Mouse (Mus musculus) heart, embryonic 13.5 days (tissue): ENCODE measurements around the gene Gm13278. TPM values are rescaled to one million over a fixed set of nuclear protein-coding genes. Genes with fewer than 3 reads are reported as not detected.
"Not testable (repeated sequence)": the region's sequence is repeated elsewhere in the genome, so short reads cannot be mapped to it uniquely, and the experiment has no call there.

ENCODE experiments used
- ATAC-seq: fragments of 200-750 bp; cut with Nextera tagmentation; 2 replicates; pipeline ENCODE4 v1.8.0; 2017; ENCODE audit warnings: moderate TSS enrichment; ENCODE audit not compliant: insufficient number of reproducible peaks, low FRiP score, low TSS enrichment; ENCODE audit errors: extremely low read depth
- H3K27ac ChIP-seq: fragments of 300-500 bp; sonication (generic); replicated peaks from 2 replicates; pipeline ENCODE4 v1.5.1; 2015; ENCODE audit warnings: moderate library complexity, mild to moderate bottlenecking, inconsistent platforms
- H3K27me3 ChIP-seq: fragments of 300-500 bp; sonication (generic); replicated peaks from 2 replicates; pipeline ENCODE4 v1.6.1; 2015; ENCODE audit warnings: mild to moderate bottlenecking, inconsistent platforms
- H3K36me3 ChIP-seq: fragments of 300-500 bp; sonication (generic); 2 replicates; pipeline ENCODE4 v1.6.1; 2015; ENCODE audit warnings: mild to moderate bottlenecking, inconsistent platforms
- H3K4me1 ChIP-seq: fragments of 300-500 bp; sonication (generic); 2 replicates; pipeline ENCODE4 v1.6.1; 2015; ENCODE audit warnings: inconsistent platforms
- H3K4me2 ChIP-seq: fragments of 300-500 bp; sonication (generic); 2 replicates; pipeline ENCODE4 v1.6.1; 2015; ENCODE audit warnings: inconsistent platforms, mild to moderate bottlenecking, moderate library complexity
- H3K4me3 ChIP-seq: fragments of 300-500 bp; sonication (generic); 2 replicates; pipeline ENCODE4 v1.5.1; 2015; ENCODE audit warnings: moderate library complexity, mild to moderate bottlenecking, inconsistent platforms
- H3K9ac ChIP-seq: fragments of 300-500 bp; sonication (generic); 2 replicates; pipeline ENCODE4 v1.6.1; 2015; ENCODE audit warnings: inconsistent platforms, mild to moderate bottlenecking, moderate library complexity
- H3K9me3 ChIP-seq: fragments of 300-500 bp; sonication (generic); 2 replicates; pipeline ENCODE4 v1.6.1; 2016; ENCODE audit warnings: inconsistent platforms
- WGBS: fragments of 180-500 bp; shearing (Covaris S2); methylation state at CpG from one replicate; pipeline ENCODE4 v1.1.7; 2015; ENCODE audit warnings: mixed read lengths; 5-methylcytosine and 5-hydroxymethylcytosine counted together
- polyA plus RNA-seq: library from polyadenylated mRNA; unstranded; fragments of >200 nt; fragmentation: Nextera tagmentation; extraction: Ambion mirVana; gene quantifications from 2 replicates; pipeline ENCODE4 v1.2.1, GENCODE M21; 2015

Gene Gm13278
- polyA plus RNA-seq, 1 experiment from 2014 or later, result not detected

DNA sequence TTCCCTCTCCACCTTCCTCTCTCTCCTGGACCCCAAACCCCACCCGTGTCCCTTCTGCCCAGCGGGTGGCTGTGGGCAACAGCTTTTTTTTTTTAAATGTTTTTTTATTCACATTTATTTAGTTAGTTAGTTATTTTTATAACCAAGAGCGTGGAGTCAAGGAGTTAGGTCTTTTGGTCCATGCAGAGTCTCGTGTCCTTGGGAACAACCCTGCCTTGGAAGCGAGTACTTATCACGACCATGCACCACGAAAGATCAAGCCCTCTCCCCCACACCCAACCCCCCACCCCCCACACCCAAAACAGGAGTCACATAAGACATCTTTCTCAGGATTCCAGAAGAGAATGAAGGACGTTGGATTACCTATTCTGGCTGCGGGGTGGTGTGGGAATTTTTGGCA is 29.0 kb upstream of the Gm13278 start:
- 47% methylated on average over 9 of the region's 9 CpGs for WGBS
- H3K9ac ChIP-seq, H3K9me3 ChIP-seq, H3K27me3 ChIP-seq, H3K4me3 ChIP-seq, H3K27ac ChIP-seq, ATAC-seq, H3K36me3 ChIP-seq, H3K4me1 ChIP-seq: not testable (repeated sequence)
- peak overlapping the region; percentile 60 for H3K4me2 ChIP-seq

DNA sequence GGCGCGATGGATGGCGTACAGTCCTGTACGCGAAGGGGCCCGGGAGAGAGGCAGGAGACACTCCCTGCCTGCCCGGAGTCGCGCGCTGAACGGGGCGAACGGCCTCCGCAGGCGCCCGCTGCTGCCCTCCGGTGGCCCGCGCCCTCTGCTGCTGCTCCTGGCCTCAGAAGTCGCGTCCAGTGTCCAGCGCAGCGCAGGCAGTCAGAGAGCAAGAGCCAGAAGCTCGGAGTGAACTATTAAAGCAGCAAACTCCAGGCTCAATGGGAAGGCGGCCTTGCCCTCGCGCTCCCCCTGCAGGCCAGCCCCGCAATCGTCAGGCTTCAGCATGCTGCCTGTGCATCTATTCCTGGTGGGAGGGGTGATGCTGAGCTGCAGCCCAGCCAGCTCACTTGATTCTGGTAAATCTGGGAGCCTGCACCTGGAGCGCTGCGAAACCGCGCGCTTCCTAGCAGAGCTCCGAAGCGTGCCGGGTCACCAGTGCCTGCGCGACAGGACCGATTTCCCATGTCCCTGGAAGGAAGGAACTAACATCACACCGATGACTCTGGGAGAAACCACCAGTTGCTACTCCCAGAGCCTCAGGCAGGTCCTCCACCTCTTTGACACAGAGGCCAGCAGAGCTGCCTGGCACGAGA is 27.8 kb upstream of the Gm13278 start:
- not testable (repeated sequence) for ATAC-seq, H3K9me3 ChIP-seq, H3K27me3 ChIP-seq, H3K4me1 ChIP-seq, H3K36me3 ChIP-seq
- WGBS, result 5% methylated on average over 25 of the region's 42 CpGs
- Histone ChIP-seq H3K27ac (peak overlapping the region; percentile 56), H3K9ac (peak overlapping the region; percentile 62), H3K4me3 (peak overlapping the region; percentile 42), H3K4me2 (peak overlapping the region; percentile 57)

GRCm38 (mm10) chr4:88773534-88773933 is 17.8 kb upstream of the Gm13278 start, which contains the start of gene Gm13290:
Gene Gm13290, plus strand, starts transcription at chr4:88773834.
- not testable (repeated sequence) for H3K27ac ChIP-seq, H3K36me3 ChIP-seq, H3K4me3 ChIP-seq, ATAC-seq, H3K27me3 ChIP-seq, H3K4me2 ChIP-seq, H3K9me3 ChIP-seq, H3K9ac ChIP-seq, H3K4me1 ChIP-seq
- no CpG with 5 or more reads among the region's 32 CpGs for WGBS

- H3K36me3 ChIP-seq, H3K4me3 ChIP-seq, ATAC-seq, H3K4me2 ChIP-seq, H3K4me1 ChIP-seq, H3K27ac ChIP-seq, H3K9me3 ChIP-seq, H3K27me3 ChIP-seq, H3K9ac ChIP-seq: not testable (repeated sequence)
- no CpG with 5 or more reads among the region's 29 CpGs for WGBS
Measured at GRCm38 (mm10) chr4:88776622-88777021, 14.7 kb upstream of the Gm13278 start, which contains the start of gene Gm13289. Gene Gm13289, plus strand, starts transcription at chr4:88776922.

DNA sequence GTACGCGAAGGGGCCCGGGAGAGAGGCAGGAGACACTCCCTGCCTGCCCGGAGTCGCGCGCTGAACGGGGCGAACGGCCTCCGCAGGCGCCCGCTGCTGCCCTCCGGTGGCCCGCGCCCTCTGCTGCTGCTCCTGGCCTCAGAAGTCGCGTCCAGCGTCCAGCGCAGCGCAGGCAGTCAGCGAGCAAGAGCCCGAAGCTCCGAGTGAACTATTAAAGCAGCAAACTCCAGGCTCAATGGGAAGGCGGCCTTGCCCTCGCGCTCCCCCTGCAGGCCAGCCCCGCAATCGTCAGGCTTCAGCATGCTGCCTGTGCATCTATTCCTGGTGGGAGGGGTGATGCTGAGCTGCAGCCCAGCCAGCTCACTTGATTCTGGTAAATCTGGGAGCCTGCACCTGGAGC is 11.8 kb upstream of the Gm13278 start, which contains the start of gene Gm13272:
Gene Gm13272, plus strand, starts transcription at position 301 of the 400 bp plus-strand sequence.
- H3K9ac ChIP-seq, H3K27me3 ChIP-seq, H3K4me1 ChIP-seq, H3K4me2 ChIP-seq, ATAC-seq, H3K27ac ChIP-seq, H3K36me3 ChIP-seq, H3K9me3 ChIP-seq, H3K4me3 ChIP-seq: not testable (repeated sequence)
- WGBS, result no CpG with 5 or more reads among the region's 29 CpGs

DNA sequence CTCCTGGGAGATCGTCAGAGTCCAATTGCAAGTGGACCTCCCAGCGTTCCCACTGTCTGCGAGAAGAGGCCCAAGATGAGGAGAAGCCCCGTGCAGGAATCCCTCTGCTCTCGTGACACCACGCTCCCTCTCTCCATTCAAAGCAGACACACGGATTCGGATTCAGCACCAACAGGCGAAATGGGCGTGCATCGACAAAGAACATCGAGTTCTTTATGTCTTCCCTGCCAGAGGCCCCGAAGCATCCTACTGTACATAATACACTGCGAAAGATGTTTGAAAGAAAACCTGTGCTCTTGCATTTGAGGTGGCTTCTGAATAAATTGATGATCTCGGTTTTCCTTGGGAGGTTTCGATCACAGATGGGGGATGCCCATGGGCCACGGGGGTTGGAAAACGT is 11.0 kb upstream of the Gm13278 start:
- not testable (repeated sequence) for H3K27ac ChIP-seq, H3K27me3 ChIP-seq, H3K4me1 ChIP-seq, H3K9ac ChIP-seq, H3K9me3 ChIP-seq, H3K4me2 ChIP-seq, H3K4me3 ChIP-seq, ATAC-seq, H3K36me3 ChIP-seq
- 40% methylated on average over 16 of the region's 18 CpGs for WGBS

DNA sequence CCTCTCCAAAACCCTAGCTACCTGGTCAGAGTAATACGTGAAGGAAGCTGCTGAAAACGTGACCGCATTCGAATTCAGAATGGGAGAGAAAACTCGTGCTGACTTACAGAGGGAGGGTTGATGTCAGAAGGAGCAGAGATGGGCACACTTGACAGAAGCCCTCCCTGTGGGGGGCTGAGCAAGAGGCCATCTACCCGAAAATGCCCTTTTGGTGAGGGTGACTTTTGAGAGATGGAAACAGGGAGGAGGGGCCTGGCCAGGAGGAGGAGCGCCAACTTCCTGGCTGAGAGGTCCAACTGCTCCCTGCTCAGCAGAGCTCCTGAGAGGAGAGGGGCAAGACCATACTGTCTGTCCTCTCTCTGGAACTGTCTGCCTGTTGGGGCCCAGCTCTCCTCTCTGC is 9.5 kb upstream of the Gm13278 start, which contains the start of gene Ifnz:
Gene Ifnz, plus strand, starts transcription at position 301 of the 400 bp plus-strand sequence.
- H3K9ac ChIP-seq, result 0 out of 2 replicates have a peak within 1 kb of the TSS, but pooled peaks have one; percentile 47
- not testable (repeated sequence) for H3K27me3 ChIP-seq, ATAC-seq, H3K9me3 ChIP-seq, H3K36me3 ChIP-seq, H3K4me1 ChIP-seq
- peak within 1 kb of the TSS; percentile 58 for H3K4me2 ChIP-seq
- 13% methylated on average over 4 of the region's 7 CpGs for WGBS
- peak within 1 kb of the TSS; percentile 66 for H3K27ac ChIP-seq
- H3K4me3 ChIP-seq, result peak within 1 kb of the TSS; percentile 37

- not testable (repeated sequence) for H3K36me3 ChIP-seq, H3K9me3 ChIP-seq, H3K27me3 ChIP-seq, ATAC-seq, H3K4me1 ChIP-seq
- Histone ChIP-seq H3K4me2 (peak overlapping the region; percentile 58), H3K27ac (peak overlapping the region; percentile 66), H3K9ac (0 out of 2 replicates have a peak overlapping the region, but pooled peaks have one; percentile 47), H3K4me3 (peak overlapping the region; percentile 37)
- WGBS, result 0% methylated on average over 14 of the region's 31 CpGs
Measured at GRCm38 (mm10) chr4:88782335-88782734, 9.0 kb upstream of the Gm13278 start.

- H3K4me2 ChIP-seq, H3K27ac ChIP-seq, H3K4me1 ChIP-seq, H3K36me3 ChIP-seq, H3K27me3 ChIP-seq, H3K4me3 ChIP-seq, H3K9me3 ChIP-seq, H3K9ac ChIP-seq, ATAC-seq: not testable (repeated sequence)
- no CpG with 5 or more reads among the region's 27 CpGs for WGBS
Measured at GRCm38 (mm10) chr4:88785409-88785808, 5.9 kb upstream of the Gm13278 start, which contains the start of gene Gm13276. Gene Gm13276, plus strand, starts transcription at chr4:88785709.

DNA sequence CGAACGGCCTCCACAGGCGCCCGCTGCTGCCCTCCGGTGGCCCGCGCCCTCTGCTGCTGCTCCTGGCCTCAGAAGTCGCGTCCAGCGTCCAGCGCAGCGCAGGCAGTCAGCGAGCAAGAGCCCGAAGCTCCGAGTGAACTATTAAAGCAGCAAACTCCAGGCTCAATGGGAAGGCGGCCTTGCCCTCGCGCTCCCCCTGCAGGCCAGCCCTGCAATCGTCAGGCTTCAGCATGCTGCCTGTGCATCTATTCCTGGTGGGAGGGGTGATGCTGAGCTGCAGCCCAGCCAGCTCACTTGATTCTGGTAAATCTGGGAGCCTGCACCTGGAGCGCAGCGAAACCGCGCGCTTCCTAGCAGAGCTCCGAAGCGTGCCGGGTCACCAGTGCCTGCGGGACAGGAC is 2.9 kb upstream of the Gm13278 start, which contains the start of gene Gm13277:
Gene Gm13277, plus strand, starts transcription at position 231 of the 400 bp plus-strand sequence.
- H3K4me1 ChIP-seq, H3K9ac ChIP-seq, ATAC-seq, H3K4me2 ChIP-seq, H3K27ac ChIP-seq, H3K27me3 ChIP-seq, H3K9me3 ChIP-seq, H3K36me3 ChIP-seq, H3K4me3 ChIP-seq: not testable (repeated sequence)
- no CpG with 5 or more reads among the region's 28 CpGs for WGBS

GRCm38 (mm10) chr4:88793936-88794675 is 2.8 kb downstream of the Gm13278 start, which contains the start of gene Gm13275:
Gene Gm13275, plus strand, starts transcription at chr4:88794487.
- not testable (repeated sequence) for H3K27me3 ChIP-seq, H3K36me3 ChIP-seq, ATAC-seq, H3K4me3 ChIP-seq, H3K9ac ChIP-seq, H3K9me3 ChIP-seq, H3K4me2 ChIP-seq, H3K4me1 ChIP-seq, H3K27ac ChIP-seq
- 2% methylated on average over 13 of the region's 52 CpGs for WGBS
